Mouse (Mus musculus) neural tube, embryonic 13.5 days (tissue): ENCODE data around the gene Htr1a. TPM values are rescaled to one million over a fixed set of nuclear protein-coding genes. Genes with fewer than 3 reads are reported as not detected.
A peak's percentile ranks its signal among the peaks of the same experiment; 100 is the strongest.

Source experiments
- ATAC-seq: fragments of 200-750 bp; cut with Nextera tagmentation; 2 replicates; pipeline ENCODE4 v1.8.0; 2017; ENCODE audit warnings: low read depth, mild to moderate bottlenecking, moderate TSS enrichment, moderate library complexity
- H3K27ac ChIP-seq: fragments of 300-500 bp; sonication (generic); replicated peaks from 2 replicates; pipeline ENCODE4 v1.5.1; 2015; ENCODE audit warnings: moderate library complexity, mild to moderate bottlenecking, inconsistent platforms
- H3K27me3 ChIP-seq: fragments of 300-500 bp; sonication (generic); 2 replicates; pipeline ENCODE4 v1.6.1; 2015; ENCODE audit warnings: mild to moderate bottlenecking, inconsistent platforms
- H3K36me3 ChIP-seq: fragments of 300-500 bp; sonication (generic); 2 replicates; pipeline ENCODE4 v1.6.1; 2015; ENCODE audit warnings: mild to moderate bottlenecking, inconsistent platforms
- H3K4me1 ChIP-seq: fragments of 300-500 bp; sonication (generic); replicated peaks from 2 replicates; pipeline ENCODE4 v1.6.1; 2015; ENCODE audit warnings: inconsistent platforms
- H3K4me2 ChIP-seq: fragments of 300-500 bp; sonication (generic); 2 replicates; pipeline ENCODE4 v1.6.1; 2015; ENCODE audit warnings: inconsistent platforms, mild to moderate bottlenecking, moderate library complexity
- H3K4me3 ChIP-seq: fragments of 300-500 bp; sonication (generic); 2 replicates; pipeline ENCODE4 v1.5.1; 2015; ENCODE audit warnings: mild to moderate bottlenecking, inconsistent platforms
- H3K9ac ChIP-seq: fragments of 300-500 bp; sonication (generic); 2 replicates; pipeline ENCODE4 v1.6.1; 2015; ENCODE audit warnings: moderate library complexity, mild to moderate bottlenecking, inconsistent platforms
- H3K9me3 ChIP-seq: fragments of 300-500 bp; sonication (generic); 2 replicates; pipeline ENCODE4 v1.6.1; 2016; ENCODE audit warnings: inconsistent platforms
- WGBS: fragments of 180-500 bp; shearing (Covaris S2); methylation state at CpG from one replicate; pipeline ENCODE4 v1.1.7; 2015; 5-methylcytosine and 5-hydroxymethylcytosine counted together
- polyA plus RNA-seq: library from polyadenylated mRNA; unstranded; fragments of >200 nt; fragmentation: Nextera tagmentation; extraction: Ambion mirVana; gene quantifications from 2 replicates; pipeline ENCODE4 v1.2.1, GENCODE M21; 2015

Gene Htr1a
- polyA plus RNA-seq: 1.2 and 1.4 TPM in 2 replicates

DNA sequence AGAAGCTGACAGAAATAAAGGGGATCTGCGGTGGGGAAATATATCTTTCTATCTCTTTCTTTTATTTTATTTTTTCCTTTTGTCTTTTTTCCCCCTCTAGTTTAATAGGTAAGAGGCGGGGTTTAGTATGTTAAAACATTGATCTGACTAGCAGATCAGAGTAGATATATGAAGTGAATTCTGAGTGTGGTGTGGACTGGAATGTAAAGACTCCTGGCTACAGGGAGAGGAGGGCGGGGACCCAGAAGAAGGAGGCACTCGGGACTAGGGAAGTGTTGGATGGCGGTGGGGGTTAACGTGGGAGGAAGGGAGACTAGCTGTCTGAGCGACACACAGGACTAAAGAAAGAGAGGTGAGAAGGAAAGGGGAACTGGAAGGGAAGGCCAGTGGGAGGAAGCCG is at the start of gene Htr1a:
TSS of gene Htr1a (plus strand) at position 301 of the 400 bp plus-strand sequence.
- peak within 1 kb of the TSS; percentile 45 for H3K4me3 ChIP-seq
- peak within 1 kb of the TSS; percentile 75 for H3K4me2 ChIP-seq
- no peak within 1 kb of the TSS for H3K27ac ChIP-seq
- H3K27me3 ChIP-seq: peaks cover 51% of the 10 kb centered on the region
- peak within 1 kb of the TSS; percentile 63 for H3K9ac ChIP-seq
- peaks cover 17% of the 10 kb centered on the region for H3K4me1 ChIP-seq
- ATAC-seq: no peak
- H3K36me3 ChIP-seq: no peaks in the 10 kb centered on the region
- no peaks in the 10 kb centered on the region for H3K9me3 ChIP-seq
- WGBS: 4% methylated on average over 8 of the region's 8 CpGs

DNA sequence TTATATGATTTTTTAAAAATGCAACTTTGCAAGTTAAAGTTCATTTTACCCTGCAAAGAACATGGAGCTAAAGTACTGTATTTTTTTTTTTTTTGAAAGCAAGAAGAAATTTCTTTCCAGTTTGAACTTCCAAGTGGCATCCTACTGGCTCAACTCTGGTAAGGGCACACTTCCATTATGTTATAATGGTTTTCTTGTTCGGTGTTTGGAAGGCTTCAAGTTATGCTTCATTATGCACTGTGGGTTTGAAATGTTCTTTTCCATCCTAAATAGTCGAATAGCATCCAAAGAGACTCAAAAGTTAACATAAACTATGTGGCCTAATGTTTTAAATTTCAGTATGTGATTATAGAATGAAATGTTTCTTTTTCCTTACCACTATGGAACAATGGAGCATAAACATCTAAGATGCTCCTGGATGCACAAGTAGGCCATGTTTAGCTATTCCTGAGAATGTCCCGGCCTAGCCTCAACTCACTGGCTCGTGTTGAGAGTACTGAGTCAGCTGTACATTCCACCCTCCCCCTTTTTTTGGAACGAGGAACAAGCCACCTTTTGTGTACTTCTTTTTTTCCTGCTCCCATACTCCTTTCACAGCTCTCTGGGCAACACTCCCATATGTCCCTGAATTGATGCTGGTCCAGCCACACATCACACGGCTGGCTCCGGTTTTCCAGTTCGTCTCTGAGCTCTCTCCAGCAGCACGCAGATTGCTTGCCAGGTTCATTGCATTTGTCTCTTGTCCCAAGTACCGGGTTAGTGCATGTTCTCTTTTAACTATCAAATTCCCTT is 31.7 kb upstream of the Htr1a start:
- no peak overlapping the region for H3K27ac ChIP-seq

DNA sequence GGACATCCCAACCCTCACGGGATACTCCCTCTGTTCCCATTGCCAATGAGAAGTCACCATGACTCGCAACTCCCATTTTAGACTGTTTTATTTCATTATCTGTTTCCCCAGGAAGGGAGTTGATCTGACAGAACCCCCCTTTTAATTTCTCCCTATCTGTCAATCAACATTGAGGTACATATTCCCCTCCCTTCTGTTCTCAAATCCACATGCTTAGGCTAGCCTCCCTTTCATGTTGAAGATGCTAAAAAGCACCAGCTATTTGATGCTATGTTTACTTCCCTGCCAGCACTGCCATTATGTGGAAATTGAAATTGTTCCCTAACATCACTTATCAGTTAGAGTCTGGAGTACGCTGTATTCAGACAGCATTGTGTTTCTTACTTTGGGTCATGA is 31.1 kb upstream of the Htr1a start:
- H3K9ac ChIP-seq: no peak overlapping the region
- H3K4me1 ChIP-seq: no peaks in the 10 kb centered on the region
- no peak overlapping the region for H3K4me2 ChIP-seq
- H3K36me3 ChIP-seq: no peaks in the 10 kb centered on the region
- WGBS: 94% methylated on average over 3 of the region's 3 CpGs
- H3K27me3 ChIP-seq: no peaks in the 10 kb centered on the region
- H3K4me3 ChIP-seq: no peak overlapping the region
- no peaks in the 10 kb centered on the region for H3K9me3 ChIP-seq
- no peak for ATAC-seq
- no peak overlapping the region for H3K27ac ChIP-seq

More for the DNA sequence above, 31.7 kb upstream of the Htr1a start:
- Histone ChIP-seq H3K27me3 (no peaks in the 10 kb centered on the region), H3K36me3 (no peaks in the 10 kb centered on the region), H3K4me3 (no peak overlapping the region), H3K4me1 (no peaks in the 10 kb centered on the region), H3K9ac (no peak overlapping the region), H3K9me3 (no peaks in the 10 kb centered on the region), H3K4me2 (no peak overlapping the region)
- ATAC-seq: peak; percentile 40; the same call in 1 of the 2 replicates
- WGBS: 78% methylated on average over 10 of the region's 10 CpGs

DNA sequence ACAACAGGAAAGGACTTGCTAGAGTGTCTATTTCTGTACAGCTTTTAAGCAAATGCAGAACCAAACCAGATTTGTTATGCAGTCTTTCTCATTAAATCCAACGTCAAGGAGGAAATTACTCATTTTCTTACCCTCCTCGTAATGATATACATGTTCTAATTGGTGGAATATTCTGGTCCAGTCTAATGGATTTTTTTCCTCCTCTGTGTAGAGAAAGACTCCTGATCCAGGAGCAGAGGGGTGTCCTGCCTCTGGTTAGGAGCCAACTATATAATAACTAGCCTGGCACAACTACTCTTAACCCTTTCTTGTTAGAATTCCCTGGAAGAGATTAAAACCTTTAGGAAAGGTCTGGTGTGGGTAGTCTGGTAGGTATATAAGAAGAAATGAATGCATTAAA is 10.3 kb upstream of the Htr1a start:
- Histone ChIP-seq H3K27ac (no peak overlapping the region), H3K4me2 (no peak overlapping the region), H3K4me3 (no peak overlapping the region), H3K27me3 (no peaks in the 10 kb centered on the region), H3K36me3 (no peaks in the 10 kb centered on the region), H3K4me1 (no peaks in the 10 kb centered on the region), H3K9ac (no peak overlapping the region), H3K9me3 (no peaks in the 10 kb centered on the region)
- no peak for ATAC-seq
- WGBS: 85% methylated on average over 2 of the region's 2 CpGs

DNA sequence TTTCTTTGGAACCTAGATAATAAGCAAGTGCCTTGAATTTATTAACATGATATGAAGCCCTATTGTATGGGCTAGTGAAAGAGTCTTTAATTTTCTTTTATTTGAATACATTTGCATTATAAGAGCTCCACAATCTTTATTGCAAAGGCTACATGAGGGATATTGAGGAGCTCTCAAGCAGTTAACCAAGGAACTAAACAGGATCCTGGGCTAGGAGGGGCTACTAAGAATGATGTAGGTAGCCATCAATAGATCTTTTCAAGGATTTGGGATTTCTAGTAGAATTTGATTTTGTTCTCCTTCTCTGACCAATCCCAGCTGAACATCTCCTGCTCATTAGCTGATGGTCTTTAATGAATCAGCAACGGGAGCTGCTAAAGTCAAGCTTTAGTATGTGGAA is 9.8 kb upstream of the Htr1a start:
- Histone ChIP-seq H3K4me3 (no peak overlapping the region), H3K27ac (no peak overlapping the region), H3K9me3 (no peaks in the 10 kb centered on the region), H3K9ac (no peak overlapping the region), H3K4me2 (no peak overlapping the region), H3K27me3 (no peaks in the 10 kb centered on the region), H3K4me1 (no peaks in the 10 kb centered on the region), H3K36me3 (no peaks in the 10 kb centered on the region)
- 80% methylated on average over 1 of the region's 1 CpGs for WGBS
- ATAC-seq: no peak

DNA sequence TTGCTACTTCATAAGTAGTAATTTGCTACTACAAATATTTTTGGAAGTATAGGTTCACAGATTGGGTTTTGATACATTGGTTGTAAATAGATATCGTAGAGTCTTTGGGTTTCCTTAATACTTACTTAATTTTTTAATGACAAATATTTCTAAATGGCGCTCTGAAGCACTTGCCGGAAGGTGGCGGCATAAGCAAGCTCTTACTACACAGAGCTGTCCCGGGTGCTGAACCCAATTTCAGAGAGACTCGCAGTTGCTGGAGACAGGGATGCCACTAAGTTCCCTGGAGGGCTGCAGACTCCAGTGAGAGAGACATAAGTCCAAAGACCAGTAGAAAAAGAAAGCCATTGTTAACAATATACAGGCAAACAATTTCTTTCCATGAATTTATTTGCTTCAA is 863 bp upstream of the Htr1a start:
- Histone ChIP-seq H3K27ac (no peak overlapping the region), H3K27me3 (peaks cover 48% of the 10 kb centered on the region), H3K9ac (no peak overlapping the region), H3K4me3 (no peak overlapping the region), H3K4me2 (no peak overlapping the region), H3K9me3 (no peaks in the 10 kb centered on the region), H3K36me3 (no peaks in the 10 kb centered on the region), H3K4me1 (peaks cover 17% of the 10 kb centered on the region)
- ATAC-seq: peak; percentile 62; the same call in 1 of the 2 replicates
- 5% methylated on average over 6 of the region's 6 CpGs for WGBS

GRCm38 (mm10) chr13:105443871-105444237 is 415 bp downstream of the Htr1a start:
- ATAC-seq: peak; percentile 30
- Histone ChIP-seq H3K4me3 (peak overlapping the region; percentile 45), H3K9ac (peak overlapping the region; percentile 63), H3K4me2 (peak overlapping the region; percentile 75), H3K9me3 (no peaks in the 10 kb centered on the region), H3K27me3 (peaks cover 52% of the 10 kb centered on the region), H3K27ac (no peak overlapping the region), H3K4me1 (peaks cover 17% of the 10 kb centered on the region), H3K36me3 (no peaks in the 10 kb centered on the region)
- WGBS: under 1% methylated on average over 15 of the region's 15 CpGs

DNA sequence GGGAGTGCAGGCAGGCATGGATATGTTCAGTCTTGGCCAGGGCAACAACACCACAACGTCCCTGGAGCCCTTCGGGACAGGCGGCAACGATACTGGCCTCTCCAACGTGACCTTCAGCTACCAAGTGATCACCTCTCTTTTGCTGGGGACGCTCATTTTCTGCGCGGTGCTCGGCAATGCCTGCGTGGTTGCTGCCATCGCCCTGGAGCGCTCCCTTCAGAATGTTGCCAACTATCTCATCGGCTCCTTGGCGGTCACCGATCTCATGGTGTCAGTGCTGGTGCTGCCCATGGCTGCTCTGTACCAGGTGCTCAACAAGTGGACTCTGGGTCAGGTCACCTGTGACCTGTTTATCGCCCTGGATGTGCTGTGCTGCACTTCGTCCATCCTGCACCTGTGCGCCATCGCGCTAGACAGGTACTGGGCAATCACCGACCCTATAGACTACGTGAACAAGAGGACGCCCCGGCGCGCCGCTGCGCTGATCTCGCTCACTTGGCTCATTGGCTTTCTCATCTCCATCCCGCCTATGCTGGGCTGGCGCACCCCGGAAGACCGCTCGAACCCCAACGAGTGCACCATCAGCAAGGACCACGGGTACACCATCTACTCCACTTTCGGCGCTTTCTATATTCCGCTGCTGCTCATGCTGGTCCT is 927 bp downstream of the Htr1a start:
- H3K4me3 ChIP-seq: peak overlapping the region; percentile 45
- H3K9me3 ChIP-seq: no peaks in the 10 kb centered on the region
- peaks cover 52% of the 10 kb centered on the region for H3K27me3 ChIP-seq
- ATAC-seq: peak; percentile 73
- H3K4me1 ChIP-seq: peaks cover 17% of the 10 kb centered on the region
- under 1% methylated on average over 39 of the region's 39 CpGs for WGBS
- H3K27ac ChIP-seq: no peak overlapping the region
- H3K9ac ChIP-seq: peak overlapping the region; percentile 63
- peak overlapping the region; percentile 75 for H3K4me2 ChIP-seq
- H3K36me3 ChIP-seq: no peaks in the 10 kb centered on the region

GRCm38 (mm10) chr13:105444895-105445281 is 1.4 kb downstream of the Htr1a start:
- Histone ChIP-seq H3K27ac (no peak overlapping the region), H3K4me2 (peak overlapping the region; percentile 75), H3K4me1 (peaks cover 17% of the 10 kb centered on the region), H3K36me3 (no peaks in the 10 kb centered on the region), H3K27me3 (peaks cover 52% of the 10 kb centered on the region), H3K4me3 (peak overlapping the region; percentile 45), H3K9ac (peak overlapping the region; percentile 63), H3K9me3 (no peaks in the 10 kb centered on the region)
- WGBS: under 1% methylated on average over 26 of the region's 26 CpGs
- ATAC-seq: peak; percentile 61; the same call in 1 of the 2 replicates

DNA sequence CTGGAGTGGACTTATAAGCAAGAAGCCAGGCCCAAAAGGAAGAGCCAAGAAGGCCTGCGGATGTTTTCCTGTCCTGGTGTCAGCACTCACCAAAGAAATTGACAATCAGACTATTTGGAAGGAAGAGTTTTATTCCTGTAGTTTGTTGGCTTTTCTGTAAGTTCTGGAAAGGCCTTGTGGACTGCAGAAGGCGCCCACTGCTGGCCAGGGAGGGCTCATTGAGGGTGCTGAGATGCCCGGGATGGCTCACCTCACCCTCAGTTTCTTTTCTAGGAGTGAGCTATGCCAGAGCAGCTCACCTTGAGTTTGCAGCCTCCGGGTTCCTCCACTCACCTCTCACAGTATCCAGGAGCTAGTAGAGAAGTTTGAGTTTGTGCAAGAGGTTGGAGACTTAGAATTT is 2.8 kb downstream of the Htr1a start:
- Histone ChIP-seq H3K27me3 (peaks cover 52% of the 10 kb centered on the region), H3K9ac (no peak overlapping the region), H3K4me3 (no peak overlapping the region), H3K4me2 (peak overlapping the region; percentile 18; the same call in 1 of the 2 replicates), H3K4me1 (peaks cover 17% of the 10 kb centered on the region), H3K9me3 (no peaks in the 10 kb centered on the region), H3K27ac (no peak overlapping the region), H3K36me3 (no peaks in the 10 kb centered on the region)
- 3% methylated on average over 4 of the region's 4 CpGs for WGBS
- ATAC-seq: no peak

DNA sequence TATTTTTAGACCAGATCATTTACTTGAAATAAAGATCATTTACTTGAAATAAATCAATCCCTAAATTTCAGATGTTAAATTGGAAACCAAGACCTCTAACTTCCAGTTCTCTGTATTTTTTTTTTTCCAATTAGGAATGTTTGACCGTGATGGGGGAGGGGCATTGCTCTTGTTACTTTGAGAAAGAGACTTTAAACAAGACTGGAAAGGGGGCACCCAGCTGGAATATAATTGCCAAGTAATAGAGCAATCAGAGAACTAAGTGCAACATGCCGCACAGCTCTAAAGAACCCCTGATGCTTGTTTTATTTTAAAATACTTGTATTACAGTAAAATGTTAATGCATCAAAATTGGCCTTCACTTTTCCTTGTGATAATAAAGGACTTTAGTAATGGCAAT is 4.3 kb downstream of the Htr1a start:
- H3K4me2 ChIP-seq: no peak overlapping the region
- no peak for ATAC-seq
- WGBS: 22% methylated on average over 2 of the region's 2 CpGs
- no peak overlapping the region for H3K9ac ChIP-seq
- no peak overlapping the region for H3K27ac ChIP-seq
- H3K4me1 ChIP-seq: peaks cover 17% of the 10 kb centered on the region
- no peaks in the 10 kb centered on the region for H3K36me3 ChIP-seq
- H3K27me3 ChIP-seq: peaks cover 51% of the 10 kb centered on the region
- H3K4me3 ChIP-seq: no peak overlapping the region
- H3K9me3 ChIP-seq: no peaks in the 10 kb centered on the region

DNA sequence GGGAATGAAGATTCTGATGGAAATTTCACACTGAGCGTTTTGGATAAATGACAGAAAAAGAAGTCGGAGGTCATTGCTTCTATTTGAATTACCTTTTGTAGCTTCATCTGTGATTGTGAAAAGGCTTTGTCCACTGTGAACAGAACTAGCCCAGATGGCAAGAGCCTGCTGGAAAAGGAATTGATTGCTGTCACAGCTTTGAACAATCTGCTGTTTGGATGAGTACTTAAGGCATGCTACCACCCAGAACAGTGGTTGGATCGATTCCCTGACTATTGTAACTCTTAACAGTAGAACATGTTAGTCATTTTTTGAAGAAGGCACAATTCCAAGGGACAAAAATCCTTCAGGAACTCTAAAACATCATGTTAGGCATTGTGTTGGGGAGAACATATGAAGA is 8.1 kb downstream of the Htr1a start:
- Histone ChIP-seq H3K36me3 (no peaks in the 10 kb centered on the region), H3K9me3 (no peaks in the 10 kb centered on the region), H3K27me3 (peaks cover 13% of the 10 kb centered on the region), H3K9ac (no peak overlapping the region), H3K4me3 (no peak overlapping the region), H3K27ac (no peak overlapping the region), H3K4me1 (no peaks in the 10 kb centered on the region), H3K4me2 (no peak overlapping the region)
- ATAC-seq: no peak
- 72% methylated on average over 3 of the region's 3 CpGs for WGBS
